In the genomic region with DNA sequence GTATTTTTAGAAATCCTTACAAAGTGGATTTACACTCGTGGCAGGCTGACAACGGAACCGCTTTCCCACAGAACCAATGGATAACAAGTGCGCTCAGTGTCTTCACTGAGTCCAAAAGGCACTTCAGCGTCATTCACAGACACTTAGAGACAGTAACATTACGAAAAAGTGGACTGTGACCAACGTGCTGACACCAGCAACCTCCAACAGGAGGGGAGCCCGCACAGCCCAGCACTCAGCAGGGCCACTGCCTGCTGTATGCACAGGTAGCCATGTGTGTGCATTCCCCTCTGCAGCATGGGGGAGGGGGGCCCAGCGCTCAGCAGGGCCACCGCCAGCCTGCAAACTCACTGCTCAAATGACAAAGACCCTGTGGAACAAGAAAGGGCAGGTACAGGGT, we compare ENCODE assay signal across 29 mouse cellular contexts. TPM values are rescaled to one million over a fixed set of nuclear protein-coding genes. Genes with fewer than 3 reads are reported as not detected.
DNase-seq lines count a peak whose midpoint lies in the region; ATAC-seq and TF ChIP-seq lines count a peak whose summit lies in the region.
"Had no signal": no experiment of that assay in that cellular context is flagged by ENCODE, and none has a peak within 500 bp of the region (broad histone marks: within the 10 kb centered on the region; RNA-seq: fewer than 3 reads in every experiment).

No protein-coding gene starts in this region.

- 62% methylated on average over 10 of the region's 10 CpGs for WGBS in heart, postnatal 0 days
- 81% methylated on average over 10 of the region's 10 CpGs for WGBS in heart, adult 2 months

- no peaks in the 10 kb centered on the region for H3K79me2 ChIP-seq in heart, adult 2 months (replicated peaks; ENCODE audit: control insufficient read depth, insufficient read depth, low read length)

- TF ChIP-seq EP300 in heart, postnatal 0 days (IDR thresholded peaks at IDR 0.05; ENCODE audit: low read depth) = no peak
- TF ChIP-seq EP300 in heart, adult 2 months (IDR thresholded peaks at IDR 0.05; ENCODE audit: insufficient read depth, low read depth, low read length) = no peak

- H3K4me2 ChIP-seq in heart, postnatal 0 days (ENCODE audit: low read depth, low read length) = no peak overlapping the region
- H3K4me2 ChIP-seq: embryonic facial prominence, embryonic 13.5 days; forebrain, embryonic 12.5 days; forebrain, embryonic 15.5 days; heart, embryonic 13.5 days; hindbrain, embryonic 13.5 days had no signal

- H3K9ac ChIP-seq in heart, postnatal 0 days (replicated peaks; ENCODE audit: low read depth, low read length) = no peak overlapping the region
- H3K9ac ChIP-seq in heart, adult 2 months (ENCODE audit: low read depth, low read length) = no peak overlapping the region
- H3K9ac ChIP-seq: embryonic facial prominence, embryonic 13.5 days; forebrain, embryonic 12.5 days; forebrain, embryonic 15.5 days; heart, embryonic 13.5 days; hindbrain, embryonic 13.5 days had no signal

- no peaks in the 10 kb centered on the region for H3K27me3 ChIP-seq in heart, postnatal 0 days (ENCODE audit: control insufficient read depth, insufficient read depth, low read length)
- H3K27me3 ChIP-seq in heart, adult 2 months (ENCODE audit: control insufficient read depth, insufficient read depth, low read length) = no peaks in the 10 kb centered on the region
- H3K27me3 ChIP-seq: embryonic facial prominence, embryonic 13.5 days; forebrain, embryonic 12.5 days; forebrain, embryonic 15.5 days; heart, embryonic 13.5 days; hindbrain, embryonic 13.5 days had no signal

- H3K27ac ChIP-seq in heart, postnatal 0 days (ENCODE audit: low read depth) = no peak overlapping the region
- H3K27ac ChIP-seq in heart, adult 2 months = no peak overlapping the region
- H3K27ac ChIP-seq: embryonic facial prominence, embryonic 10.5 days; embryonic facial prominence, embryonic 13.5 days; forebrain, embryonic 12.5 days; forebrain, embryonic 15.5 days; heart, embryonic 13.5 days; hindbrain, embryonic 10.5 days; hindbrain, embryonic 13.5 days had no signal

- intact Hi-C loops in heart, adult 2 months (cut with DNase I) = no loop called here

- TF ChIP-seq CTCF in heart, postnatal 0 days (IDR thresholded peaks at IDR 0.05; ENCODE audit: low read depth) = no peak
- TF ChIP-seq CTCF in heart, adult 2 months (IDR thresholded peaks at IDR 0.05) = no peak

- ATAC-seq in heart, postnatal 0 days (ENCODE audit: insufficient read depth, low read depth) = no peak
- ATAC-seq: activated CD4-positive, CD25-positive, alpha-beta regulatory T cell, adult 4 months; CD4-positive, CD25-positive, alpha-beta regulatory T cell, adult 4 months; forebrain, embryonic 15.5 days; hindbrain, embryonic 16.5 days had no signal

- no peak for TF ChIP-seq POLR2A in heart, adult 2 months (IDR thresholded peaks at IDR 0.05; ENCODE audit: insufficient read depth, low read depth, low read length)

- H3K36me3 ChIP-seq in heart, postnatal 0 days (replicated peaks; ENCODE audit: control insufficient read depth, insufficient read depth, low read length) = peaks cover 45% of the 10 kb centered on the region
- no peaks in the 10 kb centered on the region for H3K36me3 ChIP-seq in heart, adult 2 months (ENCODE audit: control insufficient read depth, insufficient read depth, low read length)

- H3K9me3 ChIP-seq in heart, postnatal 0 days (replicated peaks; ENCODE audit: control insufficient read depth, low read length) = no peaks in the 10 kb centered on the region
- H3K9me3 ChIP-seq: embryonic facial prominence, embryonic 10.5 days; embryonic facial prominence, embryonic 13.5 days; forebrain, embryonic 12.5 days; forebrain, embryonic 15.5 days; heart, embryonic 13.5 days; hindbrain, embryonic 10.5 days; hindbrain, embryonic 13.5 days had no signal

- H3K4me3 ChIP-seq in heart, postnatal 0 days (ENCODE audit: low read depth, low read length) = no peak overlapping the region
- no peak overlapping the region for H3K4me3 ChIP-seq in heart, adult 2 months
- H3K4me3 ChIP-seq: embryonic facial prominence, embryonic 10.5 days; embryonic facial prominence, embryonic 13.5 days; erythroblast, embryonic 14.5 days; forebrain, embryonic 12.5 days; forebrain, embryonic 15.5 days; heart, embryonic 13.5 days; hindbrain, embryonic 10.5 days; hindbrain, embryonic 13.5 days had no signal

- H3K4me1 ChIP-seq in heart, postnatal 0 days (ENCODE audit: control insufficient read depth, insufficient read depth) = 0 out of 2 replicates have a peak, but pooled peaks cover 4% of the 10 kb centered on the region
- no peaks in the 10 kb centered on the region for H3K4me1 ChIP-seq in heart, adult 2 months (ENCODE audit: control insufficient read depth, insufficient read depth, low read length)
- H3K4me1 ChIP-seq: forebrain, embryonic 12.5 days; forebrain, embryonic 15.5 days; hindbrain, embryonic 13.5 days had no signal

- peak; percentile 3 for DNase-seq in heart, postnatal 0 days (ENCODE audit: low spot score)
- no peak for DNase-seq in heart, adult 2 months
- peak; percentile 49 for DNase-seq in kidney, adult 9 months
- DNase-seq in kidney, postnatal 14 days = no peak
- DNase-seq in kidney, postnatal 36 days = peak; percentile 50 to 66
- DNase-seq in kidney, adult 18-20 months = no peak
- no peak for DNase-seq in retina, postnatal 1 day
- DNase-seq: adrenal gland, adult 8-10 months; adrenal gland, postnatal 25 days; cerebellum, adult 11-12 months; cerebellum, adult 8-10 months; cerebellum, postnatal 10 days; cerebellum, postnatal 36 days; embryo, embryonic 11 days; gastrocnemius, postnatal 25 days; heart, postnatal 10 days; heart, postnatal 36 days had no signal

RNA-seq across cellular contexts. Expression of a gene that starts 23.5 kb away (rescaled TPM):
- 77.2 and 117 TPM in 2 replicates for total RNA-seq in heart, postnatal 0 days (2014; rRNA removed; ENCODE audit: low replicate concordance)
- polyA plus RNA-seq in heart, postnatal 0 days (2015; fragmentation: Nextera tagmentation; extraction: Ambion mirVana) = 114 and 115 TPM in 2 replicates
- total RNA-seq in heart, adult 2 months (2021) = 100 to 1,000 TPM; 169 to 189 TPM
- polyA plus RNA-seq in heart, adult 2 months (2012; rRNA removed) = 199 and 263 TPM in 2 replicates

RNA-seq across cellular contexts. Expression of a gene that starts 23.5 kb away (rescaled TPM):
- total RNA-seq in heart, postnatal 0 days (2014; rRNA removed; ENCODE audit: low replicate concordance) = 45.9 and 49.9 TPM in 2 replicates
- 49.6 and 50.2 TPM in 2 replicates for polyA plus RNA-seq in heart, postnatal 0 days (2015; fragmentation: Nextera tagmentation; extraction: Ambion mirVana)
- 10 to 100 TPM; 47.3 to 51.7 TPM for total RNA-seq in heart, adult 2 months (2021)
- polyA plus RNA-seq in heart, adult 2 months (2012; rRNA removed) = 28.9 and 46.7 TPM in 2 replicates

RNA-seq across cellular contexts. Expression of a gene that starts 46.5 kb away (rescaled TPM):
- 0.04 and 0.08 TPM in 2 replicates for total RNA-seq in heart, postnatal 0 days (2014; rRNA removed; ENCODE audit: low replicate concordance)
- 0.07 and 0.08 TPM in 2 replicates for polyA plus RNA-seq in heart, postnatal 0 days (2015; fragmentation: Nextera tagmentation; extraction: Ambion mirVana)
- under 1 TPM; 0.43 to 0.47 TPM for total RNA-seq in heart, adult 2 months (2021)
- polyA plus RNA-seq in heart, adult 2 months (2012; rRNA removed) = 1.3 and 2.0 TPM in 2 replicates
- polyA plus RNA-seq: activated CD4-positive, CD25-positive, alpha-beta regulatory T cell, adult 4 months; C2C12; CD4-positive, CD25-positive, alpha-beta regulatory T cell, adult 4 months; erythroblast, embryonic 14.5 days had no signal

RNA-seq across cellular contexts. Expression of a gene that starts 58.1 kb away (rescaled TPM):
- total RNA-seq in heart, postnatal 0 days (2014; rRNA removed; ENCODE audit: low replicate concordance) = 9.0 and 16.9 TPM in 2 replicates
- 5.0 and 5.3 TPM in 2 replicates for polyA plus RNA-seq in heart, postnatal 0 days (2015; fragmentation: Nextera tagmentation; extraction: Ambion mirVana)
- 10 to 100 TPM; 18.8 to 20.2 TPM for total RNA-seq in heart, adult 2 months (2021)
- polyA plus RNA-seq in heart, adult 2 months (2012; rRNA removed) = 6.8 and 9.7 TPM in 2 replicates

RNA-seq across cellular contexts. Expression of a gene that starts 58.3 kb away (rescaled TPM):
- total RNA-seq in heart, postnatal 0 days (2014; rRNA removed; ENCODE audit: low replicate concordance) = 9.6 and 14.5 TPM in 2 replicates
- polyA plus RNA-seq in heart, postnatal 0 days (2015; fragmentation: Nextera tagmentation; extraction: Ambion mirVana) = 5.1 and 6.7 TPM in 2 replicates
- 10 to 100 TPM; 10.3 TPM for total RNA-seq in heart, adult 2 months (2021)
- polyA plus RNA-seq in heart, adult 2 months (2012; rRNA removed) = 8.3 and 13.7 TPM in 2 replicates

Comparison
In these comparisons a context has a peak if more than half of its experiments do, and no peak if none do; other contexts are left out.
1. DNase-seq: peak in heart, postnatal 0 days (single experiment), kidney, adult 9 months (single experiment) and kidney, postnatal 36 days (2 of 2); none in heart, adult 2 months (0 of 2), kidney, postnatal 14 days (single experiment), kidney, adult 18-20 months (single experiment) and retina, postnatal 1 day (single experiment).